Mouse (Mus musculus) cerebellum, adult 11-12 months (tissue): ENCODE measurements around the gene Slco1b2.
"Not testable (repeated sequence)": the region's sequence is repeated elsewhere in the genome, so short reads cannot be mapped to it uniquely, and the experiment has no call there.

Experiments used
- DNase-seq: peaks from one replicate; pipeline ENCODE4 v3.0.0; 2022

The Slco1b2 gene

GRCm38 (mm10) chr6:141629291-141629690, at the start of gene Slco1b2:
Gene Slco1b2, plus strand, starts transcription at chr6:141629518.
- no peak for DNase-seq

GRCm38 (mm10) chr6:141584791-141585403, 44.4 kb upstream of the Slco1b2 start:
- DNase-seq = no peak

- no peak for DNase-seq
These were observed 39.3 kb upstream of the Slco1b2 start for GRCm38 (mm10) chr6:141590002-141590401.

GRCm38 (mm10) chr6:141590598-141591200, 38.6 kb upstream of the Slco1b2 start:
- not testable (repeated sequence) for DNase-seq

- DNase-seq = no peak
These were observed 33.2 kb upstream of the Slco1b2 start for GRCm38 (mm10) chr6:141596081-141596480.

DNA sequence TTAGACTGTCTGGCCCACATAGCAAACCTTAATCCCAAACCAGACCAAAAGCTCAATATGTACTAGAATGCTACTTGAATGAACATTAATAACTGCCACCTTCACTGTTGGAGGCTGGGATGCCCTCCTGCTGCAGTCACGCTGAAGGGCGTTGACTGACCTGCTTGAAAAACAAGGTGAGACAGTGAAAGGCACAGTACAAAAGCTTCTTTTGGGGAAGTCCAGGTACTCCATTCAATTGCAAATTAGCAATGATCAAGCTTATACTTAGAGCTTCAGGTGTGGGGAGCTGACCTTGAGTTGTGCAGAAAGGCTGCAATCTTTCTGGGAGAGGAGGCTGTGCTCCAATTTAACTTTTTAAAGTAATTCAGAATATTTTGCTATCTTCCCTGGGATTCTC, 32.3 kb upstream of the Slco1b2 start:
- DNase-seq = no peak

DNA sequence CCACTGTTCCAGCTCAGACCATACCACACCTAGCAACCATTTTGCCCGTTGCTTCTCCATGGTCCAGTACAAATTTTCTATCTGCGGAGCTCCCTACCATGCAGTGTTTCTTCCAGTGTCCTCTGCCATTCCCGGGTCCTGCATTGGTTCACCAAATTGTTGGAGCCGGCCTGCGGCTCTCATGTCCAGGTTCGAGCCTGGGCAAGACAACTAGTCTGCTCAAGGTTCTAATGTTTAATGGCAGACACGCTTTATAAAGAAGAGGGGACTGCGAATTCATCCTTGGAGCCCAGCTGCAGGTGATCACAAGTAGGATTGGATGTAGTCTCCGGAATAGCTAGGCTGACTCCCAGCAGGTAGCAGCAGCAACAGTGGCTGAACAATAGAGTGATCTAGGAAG, 28.4 kb upstream of the Slco1b2 start:
- no peak for DNase-seq

DNA sequence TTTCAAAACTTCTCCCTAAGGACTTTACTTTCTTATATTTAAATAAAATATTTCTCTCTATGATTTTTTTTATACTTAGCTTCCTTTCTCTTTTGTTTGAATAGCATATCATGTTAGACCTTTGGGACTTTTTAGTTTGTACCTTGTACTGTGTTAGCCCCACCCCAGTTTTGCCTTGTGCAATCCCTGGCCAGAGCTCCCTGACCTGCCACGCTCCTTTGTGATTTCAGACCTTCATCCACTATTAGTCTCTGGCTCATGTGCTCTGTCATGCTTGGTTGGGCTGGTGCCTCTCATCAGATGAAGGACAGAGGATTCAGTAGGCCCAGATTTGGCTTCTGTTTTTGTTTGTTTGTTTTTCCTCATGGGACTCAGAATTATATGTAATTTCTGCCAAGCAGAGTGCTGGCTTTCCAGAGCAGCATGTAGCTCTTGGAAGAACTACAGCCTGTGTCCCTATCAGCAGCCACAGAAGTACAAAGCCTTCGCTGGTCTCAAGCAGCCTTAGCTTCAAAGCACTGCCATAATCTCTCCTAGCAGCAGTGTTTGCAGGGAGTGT, 18.5 kb upstream of the Slco1b2 start:
- DNase-seq = no peak

GRCm38 (mm10) chr6:141614017-141614416, 15.3 kb upstream of the Slco1b2 start:
- DNase-seq = no peak

- DNase-seq = no peak
These were observed 14.0 kb upstream of the Slco1b2 start for GRCm38 (mm10) chr6:141615348-141615747.

DNA sequence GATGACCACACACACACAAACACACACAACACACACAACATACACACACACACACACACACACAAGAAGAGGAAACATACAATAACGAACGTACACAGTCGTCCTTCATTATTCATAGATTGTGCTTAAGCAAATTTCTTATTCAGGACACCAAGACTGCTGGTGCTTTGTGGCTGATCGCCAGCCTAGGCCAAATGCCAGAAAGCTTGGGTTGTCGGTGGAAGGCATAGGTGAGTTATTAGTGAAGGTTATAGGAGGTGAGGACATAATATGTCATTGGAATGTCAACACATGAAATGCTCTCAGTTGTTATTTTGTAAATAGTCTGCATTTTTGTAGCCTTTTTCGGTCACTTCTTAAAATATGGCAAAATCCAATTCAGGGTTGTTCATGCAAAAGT, 3.6 kb downstream of the Slco1b2 start:
- no peak for DNase-seq

- no peak for DNase-seq
These were observed 5.9 kb downstream of the Slco1b2 start for GRCm38 (mm10) chr6:141635250-141635649.

- no peak for DNase-seq
These were observed 11.3 kb downstream of the Slco1b2 start for GRCm38 (mm10) chr6:141640639-141641038.

- no peak for DNase-seq
These were observed 57.7 kb downstream of the Slco1b2 start for GRCm38 (mm10) chr6:141687008-141687407.

DNA sequence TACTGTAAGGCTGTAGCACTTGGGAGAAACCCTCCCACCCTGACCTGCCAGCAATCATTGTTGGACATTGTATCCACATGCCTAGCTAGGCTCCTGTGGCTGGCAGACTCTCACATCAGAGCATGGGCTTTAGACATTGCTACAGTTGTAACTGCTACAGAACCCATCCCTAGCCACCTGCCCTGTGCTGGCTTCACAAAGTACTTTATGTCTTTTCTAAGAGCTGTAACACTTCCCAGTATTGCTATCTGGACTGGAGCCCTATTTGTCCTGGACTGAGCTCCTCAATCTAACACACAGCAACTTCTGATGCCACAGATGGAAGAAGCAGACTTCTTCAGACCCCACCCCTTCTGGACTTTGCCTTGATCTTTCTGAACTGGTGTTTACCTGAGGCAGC, 61.9 kb downstream of the Slco1b2 start:
- no peak for DNase-seq
